Mouse (Mus musculus) layer of hippocampus, adult 8-10 months (tissue): ENCODE measurements around the gene Rcc2. TPM values are rescaled to one million over a fixed set of nuclear protein-coding genes. Genes with fewer than 3 reads are reported as not detected.

Experiments
- DNase-seq, 2 experiments: peaks; one replicate each; pipeline ENCODE4 v3.0.0; 2022; ENCODE audit warnings: low spot score in 2 of 2
- microRNA-seq, 2 experiments: library from miRNA; unstranded; fragments of <30 nt; microRNA quantifications; one replicate each; pipeline ENCODE4 v1.2.0; 2022
- total RNA-seq, 4 experiments: library from RNA; stranded (reverse); gene quantifications; 2 replicates each; pipeline ENCODE4 v1.2.4; 2022

The Rcc2 gene
- total RNA-seq, 4 experiments from 2014 or later: 82.5 to 87.8 (median 85.0) TPM

DNA sequence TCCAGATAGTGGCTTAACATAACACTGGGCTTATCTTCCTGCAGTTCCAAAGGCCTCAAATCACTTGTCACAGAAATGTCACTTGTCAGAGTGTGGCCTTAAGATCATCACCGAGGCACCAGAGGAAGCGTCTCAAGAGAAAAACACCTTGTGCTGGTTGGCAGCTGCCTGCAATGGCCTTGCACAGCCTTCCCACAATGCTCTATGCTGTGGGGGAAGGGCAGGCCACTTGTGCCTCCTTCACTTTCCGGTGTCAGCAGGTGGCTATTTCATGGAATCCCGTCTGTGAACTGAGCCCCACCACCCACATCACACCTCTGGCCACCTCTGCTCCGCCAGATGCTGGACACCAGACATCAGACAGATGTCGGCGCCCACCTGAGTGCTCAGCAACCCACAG is 53.0 kb downstream of the Rcc2 start:
- no peak for DNase-seq

DNA sequence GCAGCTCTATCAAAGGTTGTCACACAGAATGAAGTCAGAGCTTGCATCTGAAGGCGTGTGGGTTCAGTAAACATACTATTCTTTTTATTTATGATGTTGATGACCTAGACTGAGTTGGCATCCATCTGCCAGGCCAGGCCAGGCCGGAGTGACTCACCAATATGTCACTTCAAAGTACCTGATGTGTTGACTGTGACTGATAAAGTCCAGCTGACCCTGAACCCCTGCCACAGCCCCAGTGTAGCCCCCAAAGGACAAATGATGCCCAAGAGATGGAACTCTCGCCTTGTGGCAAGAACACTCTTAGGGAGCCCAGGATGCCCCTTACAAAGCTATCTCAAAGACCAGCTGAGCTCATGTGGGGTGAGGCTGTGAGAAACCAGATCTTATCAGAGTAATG is 55.5 kb downstream of the Rcc2 start:
- DNase-seq: no peak

DNA sequence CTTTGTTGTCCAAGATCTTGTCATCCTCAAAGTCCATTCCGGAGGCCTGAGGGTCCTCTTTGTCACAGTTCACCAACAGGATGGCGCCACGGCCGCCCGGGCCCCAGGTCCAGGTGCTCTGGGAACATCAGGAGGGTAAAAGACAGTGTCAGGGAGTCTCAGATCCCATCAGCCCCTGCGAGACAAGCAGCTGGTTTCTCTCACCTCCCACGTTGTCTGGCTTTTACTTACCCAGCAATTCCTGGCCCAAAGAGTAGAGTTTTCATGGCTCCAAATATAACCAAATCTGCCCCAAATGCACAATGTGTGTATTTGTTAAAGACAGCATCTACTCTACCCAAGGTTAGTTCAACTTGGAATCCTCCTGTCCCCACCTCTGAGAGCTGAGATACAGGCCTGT is 61.3 kb downstream of the Rcc2 start:
- DNase-seq: no peak

DNA sequence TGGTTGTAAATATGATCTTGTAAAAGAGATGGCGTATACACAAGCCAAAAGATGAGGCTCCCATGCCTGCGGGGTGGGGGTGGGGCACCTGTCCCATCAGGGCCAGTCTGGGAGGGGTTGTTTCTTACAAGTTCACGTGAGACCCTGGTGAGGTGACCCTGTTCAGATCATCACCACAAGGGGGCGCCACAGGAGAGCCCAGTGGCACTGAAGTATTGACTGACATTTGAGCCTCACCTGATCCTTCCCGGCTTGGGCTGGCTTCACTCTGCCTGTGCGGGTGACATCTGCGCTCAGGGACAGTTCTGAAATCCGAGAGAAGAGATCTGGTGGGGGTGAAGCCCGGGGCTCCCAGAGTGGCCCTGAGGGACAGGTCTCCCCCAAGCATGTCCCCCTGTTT is 62.8 kb downstream of the Rcc2 start:
- DNase-seq: peak in 1 of 2 experiments; percentile 10

DNA sequence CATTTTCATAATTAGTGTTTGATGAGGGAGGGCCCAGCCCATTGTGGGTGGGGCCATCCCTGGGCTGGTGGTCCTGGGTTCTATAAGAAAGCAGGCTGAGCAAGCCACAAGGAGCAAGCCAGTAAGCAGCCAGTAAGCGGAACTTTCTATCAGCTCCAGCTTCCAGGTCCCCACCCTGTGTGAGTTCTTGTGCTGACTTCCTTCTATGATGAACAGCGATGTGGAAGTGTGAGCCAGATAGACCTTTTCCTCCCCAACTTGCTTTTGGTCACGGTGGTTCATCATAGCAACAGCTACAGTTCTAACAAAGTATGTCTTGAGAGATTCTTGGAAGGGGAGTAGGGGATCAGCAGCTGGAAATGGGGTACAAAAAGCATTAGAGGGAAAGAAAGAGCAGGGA is 65.6 kb downstream of the Rcc2 start:
- DNase-seq: no peak

DNA sequence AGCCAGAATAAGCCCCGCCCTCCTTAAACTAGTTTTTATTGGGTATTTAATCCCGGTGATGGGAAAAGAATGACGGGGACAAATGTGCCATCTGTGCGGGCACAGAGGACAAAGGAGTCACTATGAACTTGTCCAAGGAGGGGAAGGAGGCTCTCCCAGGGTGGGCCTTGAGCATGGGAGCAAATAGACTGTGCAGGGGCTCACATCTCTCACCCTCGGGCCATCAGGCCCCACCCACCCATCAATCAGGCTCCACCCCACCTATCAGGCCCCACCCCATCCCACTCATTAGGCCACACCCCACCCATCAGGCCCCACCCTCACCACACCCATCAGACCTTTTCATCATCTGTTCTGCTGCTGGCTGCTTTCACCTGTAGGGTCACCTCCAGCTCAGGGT is 68.6 kb downstream of the Rcc2 start:
- DNase-seq: no peak

DNA sequence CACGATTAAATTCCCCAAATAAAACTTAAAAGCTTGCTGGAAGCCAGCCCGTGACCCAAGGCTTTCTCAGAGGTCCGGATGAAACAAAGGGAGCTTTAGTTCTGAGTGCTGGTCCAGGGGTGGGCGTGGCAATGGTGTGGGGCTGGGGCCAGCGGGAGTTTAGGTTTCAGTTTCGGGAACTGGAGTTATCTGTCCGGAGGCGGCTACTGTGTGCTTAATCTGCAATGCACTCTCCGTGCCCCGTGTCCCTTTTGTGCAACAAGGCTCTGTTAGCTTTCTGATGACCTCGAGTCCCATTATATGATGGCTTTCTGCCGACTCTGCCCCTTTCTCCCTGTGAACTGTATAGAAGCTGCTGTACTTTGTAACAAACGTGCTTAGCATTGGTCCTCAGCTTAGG is 70.1 kb downstream of the Rcc2 start:
- DNase-seq: no peak

DNA sequence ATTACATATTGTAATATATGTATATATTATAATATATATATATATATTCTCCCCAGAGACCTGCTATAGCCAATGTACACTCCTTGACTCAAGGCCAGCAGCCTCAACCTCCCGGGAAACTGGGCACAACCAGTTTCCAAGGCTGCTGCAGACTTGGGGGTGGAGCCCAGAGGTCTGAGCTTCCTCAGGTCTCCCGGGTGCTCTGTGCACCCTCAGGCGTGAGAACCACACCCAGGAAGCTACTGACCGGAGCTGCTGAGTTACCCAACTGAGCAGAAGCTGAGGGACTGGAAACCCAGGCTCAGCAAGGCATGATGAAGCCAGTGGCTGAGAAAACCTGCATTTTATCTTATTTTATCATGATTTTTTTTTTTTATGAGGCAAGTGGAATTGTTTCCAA is 70.8 kb downstream of the Rcc2 start:
- DNase-seq: no peak

Small RNA genes lying within 50 kb of the gene (microRNA-seq; reads per million reads assigned to microRNA genes)
- gene Gm23045 (0 reads per million in 2 experiments), gene Gm25951 (0 to 0.25 reads per million in 2 experiments)

Other genes with a start within 250 kb of the Rcc2 start
- gene Arhgef10l, start 34.5 kb upstream of the Rcc2 start, total RNA-seq: 10 to 100 TPM; 44.6 to 55.8 (median 46.7) TPM
- gene Padi6, start 42.1 kb downstream of the Rcc2 start, total RNA-seq: not detected
- under 1 TPM in 1 of 4 experiments, not detected in 3; 0.18 TPM for gene Padi4, start 73.7 kb downstream of the Rcc2 start, total RNA-seq
- not detected for gene Padi3, start 110.1 kb downstream of the Rcc2 start, total RNA-seq
- under 1 TPM in 2 of 4 experiments, not detected in 2; 0.08 to 0.16 TPM for gene Padi1, start 145.2 kb downstream of the Rcc2 start, total RNA-seq
- 10 to 100 TPM; 25.4 to 44.6 (median 32.6) TPM for gene Padi2, start 205.8 kb downstream of the Rcc2 start, total RNA-seq